Mouse (Mus musculus) brain, embryonic 14.5 days (tissue): Measurements from ENCODE around the gene Lrrc66.

Source experiments
- CTCF ChIP-seq: fragments of 200-500 bp; IDR thresholded peaks from 2 replicates; pipeline ENCODE4 v1.5.1; 2012; ENCODE audit warnings: inconsistent platforms, mild to moderate bottlenecking, moderate library complexity, borderline replicate concordance; ENCODE audit not compliant: insufficient read depth, insufficient read length; ENCODE audit errors: extremely low read depth
- POLR2A ChIP-seq: fragments of 200-500 bp; IDR thresholded peaks from 2 replicates; pipeline ENCODE4 v1.6.1; 2012; ENCODE audit warnings: mild to moderate bottlenecking, inconsistent platforms, borderline replicate concordance; ENCODE audit not compliant: poor library complexity, insufficient read depth, insufficient read length, severe bottlenecking; ENCODE audit errors: extremely low read depth

GRCm38 (mm10) chr5:73578131-73578530 is 54.2 kb downstream of the Lrrc66 start:
- TF ChIP-seq CTCF, result no peak
- no peak for TF ChIP-seq POLR2A
